Mouse (Mus musculus) kidney, adult 8-10 months (tissue): ENCODE measurements at regions not wholly inside any gene's neighbourhood (a gene's known extent, or its start where the extent isn't known, plus 50 kb on each side); places are given as distances from the start of the nearest gene placed in this dataset.
"Not testable (repeated sequence)": the region's sequence is repeated elsewhere in the genome, so short reads cannot be mapped to it uniquely, and the experiment has no call there.

ENCODE experiments used
- DNase-seq, 2 experiments: peaks; one replicate each; pipeline ENCODE4 v3.0.0; 2022

DNA sequence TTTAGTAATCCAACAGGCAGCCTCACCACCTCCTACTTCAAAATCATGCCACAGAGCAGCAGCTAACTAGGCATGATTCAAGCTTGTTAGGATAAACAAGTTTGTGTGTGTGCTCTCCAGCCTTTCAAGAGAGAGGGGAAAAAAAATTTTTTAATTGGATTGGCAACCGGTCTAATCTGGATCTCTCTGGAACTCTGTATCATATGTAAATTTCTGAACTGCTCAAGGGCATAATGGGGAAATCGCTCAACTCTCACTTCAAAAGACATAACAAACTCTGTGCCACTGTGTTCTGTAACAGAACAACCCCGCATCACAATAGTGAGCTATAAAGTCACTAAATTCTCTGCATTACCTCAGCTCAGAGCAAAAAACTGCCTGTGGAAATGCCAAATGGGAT lies 147.9 kb upstream of the Krtap11-1 start:
- DNase-seq: peak in 1 of 2 experiments; percentile 17

DNA sequence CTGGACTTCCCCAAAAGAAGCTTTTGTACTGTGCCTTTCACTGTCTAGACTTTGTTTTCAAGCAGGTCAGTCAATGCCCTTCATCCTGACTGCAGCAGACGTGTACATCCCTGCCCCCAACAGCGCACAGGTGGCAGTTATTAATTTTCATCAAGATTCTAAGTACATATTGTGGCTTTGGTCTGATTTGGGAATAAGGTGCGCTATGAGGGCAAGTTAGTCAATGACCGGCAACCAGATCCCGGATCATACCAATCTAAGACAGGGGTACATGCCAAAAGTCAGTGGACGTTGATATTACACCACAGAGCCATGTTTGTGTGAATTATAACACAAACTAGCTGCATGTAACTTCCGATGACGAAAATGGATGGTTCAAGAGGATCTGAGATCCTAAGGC lies 144.7 kb upstream of the Krtap11-1 start:
- not testable (repeated sequence) for DNase-seq

DNA sequence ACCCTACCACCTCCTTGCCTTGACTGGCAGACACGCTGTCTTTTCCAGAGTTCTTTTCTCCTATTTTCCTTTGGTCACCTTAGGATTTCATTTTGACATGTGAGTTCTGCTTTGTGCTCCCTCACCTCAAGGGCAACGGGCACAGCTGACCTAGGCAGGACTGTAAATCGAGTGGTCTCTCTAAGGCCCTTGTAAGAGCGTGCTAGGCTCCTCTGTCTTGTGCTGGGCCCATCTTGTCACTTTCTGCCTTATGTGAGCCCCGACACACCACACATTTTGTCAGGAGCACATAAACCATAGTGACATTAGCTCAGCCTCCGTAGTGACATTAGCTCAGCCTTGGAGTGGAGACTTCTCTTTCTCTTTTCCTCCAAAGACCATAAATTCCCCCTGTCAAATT lies 133.3 kb upstream of the Krtap11-1 start:
- no peak for DNase-seq

DNA sequence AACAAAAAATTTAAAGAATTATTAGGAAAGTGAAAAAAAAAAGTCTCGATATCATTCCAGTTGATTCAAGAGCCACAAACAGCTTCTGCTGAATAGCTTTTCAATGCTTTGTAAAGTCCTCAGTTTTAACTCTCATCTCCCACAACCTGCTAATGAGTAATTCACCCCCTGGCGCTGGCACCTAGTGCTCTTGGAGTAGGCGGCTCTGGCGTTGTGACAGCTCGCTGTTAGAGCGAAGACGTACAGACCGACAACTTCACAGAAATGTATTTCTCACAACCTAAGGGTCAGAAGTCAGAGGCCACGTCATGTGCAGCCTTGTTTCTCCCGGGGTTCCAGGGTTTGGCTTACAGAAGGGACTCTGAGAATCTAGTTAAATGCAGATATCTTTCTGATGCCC lies 132.2 kb upstream of the Krtap11-1 start:
- DNase-seq: no peak

DNA sequence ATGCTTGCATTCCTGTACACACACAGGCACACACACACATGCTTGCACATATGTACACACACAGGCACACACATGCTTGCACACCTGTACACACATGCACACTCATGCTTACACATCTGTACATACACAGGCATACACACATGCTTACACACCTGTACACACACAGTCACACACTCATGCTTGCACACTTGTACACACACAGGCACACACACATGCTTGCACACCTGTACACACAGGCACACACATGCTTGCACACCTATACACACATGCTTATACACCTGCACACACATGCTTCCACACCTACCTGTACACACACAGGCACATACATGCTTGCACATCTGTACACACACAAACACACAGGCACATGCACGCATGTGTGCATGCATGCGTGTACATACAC lies 131.4 kb upstream of the Krtap11-1 start:
- no peak for DNase-seq

DNA sequence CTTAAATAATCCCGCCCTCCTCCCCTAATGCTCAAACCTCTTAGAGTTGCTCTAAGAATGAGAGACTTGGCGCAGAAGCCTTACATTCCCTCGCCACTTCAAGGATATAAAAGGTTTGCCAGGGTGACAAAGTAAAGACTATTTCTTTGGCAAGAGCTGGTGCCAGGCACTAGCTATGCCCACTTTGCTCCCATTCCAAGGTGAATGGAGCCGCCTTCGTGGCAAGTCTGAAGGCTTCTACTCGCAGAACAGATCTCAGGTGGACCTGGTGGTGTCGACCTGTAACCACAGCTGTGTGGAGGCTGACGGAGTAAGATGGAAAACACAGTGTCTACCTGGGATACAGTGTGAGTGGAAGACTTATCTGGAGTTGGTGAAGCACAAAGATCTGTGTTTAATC lies 130.8 kb upstream of the Krtap11-1 start:
- no peak for DNase-seq

DNA sequence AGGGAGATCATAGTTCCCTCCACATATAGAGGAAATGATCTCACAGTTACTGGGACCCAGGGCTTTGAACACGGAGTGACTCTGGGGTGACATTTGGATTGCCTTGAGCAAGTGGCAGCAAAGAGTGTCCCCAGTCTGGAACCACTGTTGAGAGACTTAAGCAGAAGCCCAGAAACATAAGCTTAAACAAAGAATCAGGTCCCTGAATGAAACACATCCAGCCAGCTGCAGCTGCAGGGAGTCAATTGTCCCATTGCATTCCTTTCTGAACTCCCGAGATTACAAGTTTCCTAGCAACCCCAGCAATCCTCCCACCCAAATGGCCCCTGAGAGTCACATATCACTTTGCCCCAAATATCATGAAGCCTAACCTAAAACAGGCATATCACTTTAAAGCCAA lies 128.7 kb upstream of the Krtap11-1 start:
- DNase-seq: no peak

DNA sequence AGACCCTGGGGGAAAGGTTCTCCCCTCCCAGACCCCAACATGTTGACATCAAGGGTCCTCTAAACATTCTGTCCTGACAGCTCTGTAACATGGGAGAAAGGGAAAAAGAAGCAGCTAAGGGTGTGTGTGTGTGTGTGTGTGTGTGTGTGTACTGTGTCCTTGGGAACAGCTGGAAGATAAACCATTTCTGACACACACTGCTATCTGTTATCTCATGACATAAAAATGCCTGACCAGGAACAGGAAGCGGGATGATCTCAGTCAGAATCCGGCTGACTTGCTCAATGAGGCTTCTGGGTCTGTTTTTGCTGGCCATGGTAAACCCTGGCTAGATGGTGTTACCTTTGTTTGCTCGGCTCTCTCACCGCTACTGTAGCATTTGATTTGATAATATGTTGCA lies 124.8 kb upstream of the Krtap11-1 start:
- DNase-seq: peak; percentile 6 to 17

DNA sequence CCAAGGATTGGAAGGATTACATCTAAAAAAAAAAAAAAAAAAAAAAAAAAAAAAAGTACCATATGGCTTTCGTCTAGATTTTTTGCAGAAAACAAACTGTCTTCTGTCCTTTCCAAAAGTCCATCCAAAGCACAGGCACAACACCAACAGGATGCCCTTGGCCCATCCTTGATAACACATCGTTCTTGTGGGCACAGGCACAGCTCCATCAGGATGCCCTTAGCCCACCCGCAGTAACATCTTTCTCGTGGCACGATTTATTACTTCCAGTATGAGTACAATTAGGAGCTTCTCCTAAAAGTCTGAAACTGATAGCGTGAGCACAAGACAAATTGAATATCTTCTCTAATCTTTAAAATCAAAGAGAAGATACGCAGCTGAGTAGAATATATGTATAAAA lies 124.4 kb upstream of the Krtap11-1 start:
- DNase-seq: no peak

DNA sequence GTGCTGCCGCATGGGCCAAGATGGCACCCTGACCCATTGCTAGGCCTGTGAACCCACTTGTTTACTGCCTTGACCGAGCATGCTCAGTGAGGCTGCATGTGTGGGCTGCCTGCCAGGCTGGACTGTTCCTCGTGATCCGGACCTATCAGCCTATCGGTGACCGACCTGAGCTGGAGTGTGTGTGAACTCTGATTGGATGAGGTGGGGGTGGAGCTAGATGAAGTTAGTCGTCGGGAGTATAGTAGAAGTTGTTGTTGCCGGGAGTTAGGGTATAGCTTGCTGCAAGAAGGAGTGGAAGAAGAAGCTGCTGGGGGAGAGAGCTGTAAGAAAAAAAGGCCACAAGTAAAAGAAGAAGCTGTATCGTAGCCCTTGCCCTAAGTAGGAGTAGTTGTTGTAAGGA lies 122.3 kb upstream of the Krtap11-1 start:
- no peak for DNase-seq

DNA sequence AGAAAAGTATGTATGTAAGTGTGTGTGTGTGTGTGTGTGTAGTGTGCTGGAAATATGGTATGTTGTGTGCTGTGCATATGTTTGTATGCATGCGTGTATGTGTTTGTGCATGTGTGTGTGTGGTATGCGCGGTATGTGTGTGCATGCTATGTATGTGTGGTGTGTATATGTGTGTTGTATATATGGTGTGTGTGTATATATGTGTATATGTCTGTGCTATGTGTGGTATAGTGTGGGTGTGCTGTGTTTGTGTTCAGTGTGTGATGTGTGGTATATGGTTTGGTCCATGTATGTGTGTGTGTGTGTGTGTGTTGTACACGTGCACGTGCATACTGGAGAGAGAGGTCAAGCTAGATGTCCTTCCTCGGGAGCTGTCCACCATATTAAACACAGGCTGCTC lies 108.5 kb upstream of the Krtap11-1 start:
- DNase-seq: no peak

DNA sequence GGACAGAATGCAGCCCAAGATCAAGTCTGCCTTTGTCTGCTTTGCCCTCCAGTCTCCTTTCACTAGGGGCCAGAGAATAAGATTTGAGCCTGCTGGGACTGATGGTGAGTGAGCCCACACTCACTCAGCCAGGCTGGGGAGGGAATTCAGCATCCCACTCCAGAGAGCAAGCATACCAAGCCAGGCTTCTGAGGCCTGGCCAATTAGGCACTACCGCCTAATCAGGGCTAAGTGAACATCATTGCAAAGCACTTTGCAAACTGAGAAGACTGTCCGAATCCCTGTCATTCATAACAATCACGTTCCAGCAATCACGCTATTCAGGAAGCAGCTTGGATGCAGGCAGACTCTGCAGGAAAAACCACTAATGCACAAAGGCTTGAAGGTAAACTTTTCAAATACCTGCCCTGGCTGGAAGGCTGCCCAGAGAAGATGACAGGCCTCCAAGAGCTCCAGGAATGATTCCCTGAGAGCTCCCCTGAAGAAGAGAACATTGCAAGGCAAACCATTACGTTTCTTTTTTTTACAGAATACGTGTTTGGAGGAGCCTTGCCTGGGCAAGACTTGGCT lies 107.5 kb upstream of the Krtap11-1 start:
- DNase-seq: no peak

DNA sequence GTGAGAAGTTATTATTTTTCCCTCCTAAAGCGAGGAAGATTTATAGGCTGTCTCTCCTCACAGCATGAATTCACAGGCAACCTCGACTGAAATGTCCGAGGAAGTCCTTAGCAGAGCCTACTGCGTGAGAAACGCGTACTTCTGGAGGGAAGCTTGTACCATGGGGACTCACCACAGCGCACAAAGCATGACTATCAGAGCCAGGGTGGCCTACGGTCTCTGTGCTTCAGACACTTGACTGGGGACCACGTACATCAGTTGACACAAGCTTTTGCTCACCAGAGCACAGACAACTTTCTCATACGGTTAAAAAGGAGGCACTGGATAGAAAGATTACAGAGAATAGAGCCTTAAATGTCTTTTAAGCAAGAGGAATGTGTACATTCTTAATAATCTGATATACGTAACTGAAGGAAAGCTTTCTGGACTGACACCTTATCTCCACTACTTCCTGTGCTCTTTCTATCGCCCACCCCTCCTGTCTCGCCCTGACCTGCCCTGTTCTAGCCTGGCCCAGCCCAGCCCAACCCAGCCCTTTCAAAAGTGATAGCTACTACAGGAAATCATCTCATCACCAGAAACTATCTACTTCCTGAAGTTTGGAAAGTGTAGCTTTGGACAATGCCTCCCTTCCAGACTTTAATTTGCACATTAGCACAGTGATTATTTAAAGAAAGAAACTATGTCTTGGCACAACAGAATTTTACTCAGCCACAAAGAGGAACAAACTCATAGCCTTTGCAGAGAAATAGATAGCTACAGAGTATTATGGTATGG lies 104.2 kb upstream of the Krtap11-1 start:
- DNase-seq: no peak

DNA sequence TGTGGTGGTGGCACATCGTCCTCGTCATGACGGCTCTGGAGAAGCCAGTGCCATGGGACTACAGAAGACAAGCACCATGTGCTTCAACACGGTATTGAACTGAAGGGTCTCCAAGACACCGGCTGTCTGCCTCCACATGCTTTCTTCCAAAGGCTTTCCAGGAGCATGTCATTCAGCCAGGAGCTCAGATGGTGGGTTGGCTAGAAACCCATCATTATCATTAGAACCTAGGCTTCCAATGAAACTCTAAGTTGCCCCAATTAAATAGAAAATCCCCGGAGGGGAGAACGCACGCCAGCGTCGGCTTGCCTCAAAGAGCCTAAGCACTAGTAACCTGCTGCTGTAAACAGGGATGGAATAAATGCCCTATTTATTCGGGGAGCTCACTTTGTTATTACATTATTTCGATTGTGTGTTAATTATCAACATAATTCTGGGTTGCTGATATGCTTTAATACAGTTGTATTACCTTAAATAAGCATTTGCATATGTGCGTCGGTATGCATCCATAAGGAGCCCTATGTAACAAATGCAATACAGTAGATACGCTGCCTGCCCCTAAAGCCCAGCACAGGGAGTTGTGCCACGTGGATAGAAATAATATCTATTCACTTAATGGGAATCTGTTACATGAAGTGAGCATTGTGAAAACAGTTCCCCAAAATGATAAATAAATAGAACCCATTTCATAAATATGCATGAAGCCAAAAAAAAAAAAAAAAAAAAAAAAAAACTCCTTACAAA lies 103.3 kb upstream of the Krtap11-1 start:
- no peak for DNase-seq

DNA sequence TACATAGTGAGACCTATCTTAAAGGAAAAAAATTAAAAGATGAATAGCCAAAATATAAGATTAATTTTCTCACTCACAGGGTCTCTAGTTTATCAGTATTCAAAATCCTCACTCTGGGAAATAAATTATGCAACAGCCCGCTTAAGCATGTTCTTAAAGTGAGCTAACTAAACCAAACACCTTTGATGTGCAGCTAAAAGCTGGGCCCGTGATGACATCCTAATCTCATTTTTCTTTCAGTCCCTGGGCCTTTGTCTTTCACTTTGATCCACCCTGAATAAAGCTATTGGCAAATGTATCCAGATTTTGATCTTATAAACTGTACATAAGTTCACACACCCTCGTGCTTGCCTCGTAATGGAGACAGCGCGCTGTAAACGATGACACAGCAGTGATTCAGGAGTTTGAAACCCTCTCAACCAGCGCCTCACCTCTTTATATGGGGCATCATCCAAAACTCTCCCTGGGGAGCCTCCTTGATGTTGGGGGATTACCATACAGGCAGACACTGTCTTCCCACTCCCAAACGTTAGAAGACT lies 100.3 kb upstream of the Krtap11-1 start:
- no peak for DNase-seq

DNA sequence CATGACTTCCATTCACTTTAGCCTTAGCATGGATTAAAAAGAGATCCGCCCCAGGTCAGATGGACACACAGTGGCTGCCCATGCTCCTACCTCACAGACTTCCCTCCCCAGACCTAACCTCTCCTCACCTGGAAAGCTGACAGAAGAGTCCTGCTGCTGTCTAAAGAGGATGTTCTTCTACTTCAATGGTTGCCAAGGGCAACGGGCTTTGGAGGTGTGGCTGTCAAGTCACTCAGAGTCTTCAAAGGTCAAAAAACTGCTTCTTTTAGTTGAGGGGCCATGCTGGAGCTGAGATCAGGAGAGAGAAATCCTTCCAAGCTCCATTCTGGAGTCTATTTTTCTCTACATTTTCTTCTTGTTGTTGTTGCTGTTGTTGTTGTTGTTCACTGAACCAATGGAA lies 89.1 kb upstream of the Krtap11-1 start:
- DNase-seq: no peak

DNA sequence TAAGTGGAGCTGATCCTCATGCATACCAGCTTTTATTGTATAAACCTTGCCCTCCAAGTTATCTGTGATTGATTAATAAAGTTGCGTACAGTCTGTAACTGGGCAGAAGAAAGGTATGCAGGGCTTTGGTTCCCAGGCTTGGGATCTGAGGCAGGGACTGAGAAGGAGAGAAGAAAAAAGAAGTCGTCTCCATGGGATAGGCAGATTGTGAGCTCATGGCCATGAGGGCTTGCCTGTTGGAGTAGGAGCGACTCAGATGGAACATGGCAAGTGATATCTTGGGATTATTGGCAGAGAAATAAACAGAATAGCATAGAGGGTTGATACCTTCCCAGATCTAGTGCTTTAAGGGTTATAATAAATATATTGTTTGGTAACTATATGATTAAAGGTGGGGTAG lies 85.1 kb upstream of the Krtap11-1 start:
- DNase-seq: no peak

DNA sequence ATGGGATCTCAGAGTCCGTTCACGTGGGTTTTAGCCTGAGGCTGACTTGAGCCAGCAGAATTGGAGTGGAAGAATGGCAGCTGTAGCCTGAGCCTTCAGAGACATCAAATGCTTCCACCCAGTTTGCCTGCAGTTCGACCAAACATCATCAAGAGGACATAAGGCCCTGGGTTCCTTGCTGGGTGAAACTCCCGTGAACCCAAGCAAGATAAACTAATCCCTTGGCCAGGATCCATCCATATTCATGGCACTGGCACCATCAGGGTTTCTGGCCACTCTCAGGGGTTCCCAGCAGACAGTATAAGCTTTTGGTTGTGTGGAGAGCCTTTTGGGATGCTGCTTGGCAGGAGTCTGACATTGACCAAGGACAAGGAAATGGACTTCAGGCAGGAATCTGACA lies 77.7 kb upstream of the Krtap11-1 start:
- no peak for DNase-seq

DNA sequence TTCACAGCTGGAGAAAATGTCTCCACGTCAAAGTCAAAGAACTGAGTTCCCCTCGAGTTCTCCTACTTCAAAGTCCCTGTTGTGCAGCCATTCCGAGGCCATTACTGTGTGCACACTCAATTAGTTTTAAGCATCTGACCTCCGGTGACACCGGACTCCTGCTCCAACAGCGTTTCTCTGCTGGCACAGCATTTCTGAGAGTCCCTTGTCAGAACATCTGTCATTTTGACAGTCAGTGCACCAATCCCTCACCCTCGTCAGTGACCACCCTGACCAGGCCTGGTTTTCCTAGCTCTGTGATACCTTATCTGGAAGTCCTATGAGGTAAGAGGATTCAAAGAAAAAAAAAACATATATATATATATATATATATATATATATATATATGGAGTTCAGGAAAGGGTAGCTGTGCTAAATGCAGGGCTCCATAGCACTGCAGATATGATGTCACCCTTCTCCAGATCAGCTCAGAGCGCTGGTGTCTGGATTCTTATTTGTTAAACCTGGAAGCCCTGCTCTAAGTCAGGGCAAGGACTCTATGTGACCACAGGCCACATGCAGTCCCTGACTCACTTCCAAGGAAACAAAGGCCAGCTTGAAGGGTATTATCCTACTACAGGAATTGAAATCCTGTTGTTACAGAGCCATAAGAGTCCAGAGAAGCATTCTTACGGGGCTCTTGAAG lies 63.1 kb upstream of the Krtap11-1 start:
- DNase-seq: peak in 1 of 2 experiments; percentile 5

DNA sequence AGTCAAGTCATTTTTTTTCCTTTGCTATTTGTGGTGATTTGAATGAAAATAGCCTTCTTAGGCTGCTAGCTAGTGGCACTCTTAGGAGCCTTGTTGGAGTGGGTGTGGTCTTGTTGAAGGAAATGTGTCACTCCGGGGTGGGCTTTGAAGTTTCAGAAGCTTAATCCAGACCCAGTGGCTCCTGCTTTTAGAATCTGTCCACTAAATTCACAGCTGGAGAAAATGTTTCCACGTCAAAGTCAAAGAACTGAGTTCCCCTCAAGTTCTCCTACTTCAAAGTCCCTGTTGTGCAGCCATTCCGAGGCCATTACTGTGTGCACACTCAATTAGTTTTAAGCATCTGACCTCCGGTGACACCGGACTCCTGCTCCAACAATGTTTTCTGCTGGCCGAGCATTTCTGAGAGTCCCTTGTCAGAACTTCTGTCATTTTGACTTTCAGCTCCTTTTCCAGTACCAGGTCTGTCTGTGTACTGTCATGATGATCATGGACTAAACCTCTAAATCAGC lies 61.2 kb upstream of the Krtap11-1 start:
- no peak for DNase-seq

DNA sequence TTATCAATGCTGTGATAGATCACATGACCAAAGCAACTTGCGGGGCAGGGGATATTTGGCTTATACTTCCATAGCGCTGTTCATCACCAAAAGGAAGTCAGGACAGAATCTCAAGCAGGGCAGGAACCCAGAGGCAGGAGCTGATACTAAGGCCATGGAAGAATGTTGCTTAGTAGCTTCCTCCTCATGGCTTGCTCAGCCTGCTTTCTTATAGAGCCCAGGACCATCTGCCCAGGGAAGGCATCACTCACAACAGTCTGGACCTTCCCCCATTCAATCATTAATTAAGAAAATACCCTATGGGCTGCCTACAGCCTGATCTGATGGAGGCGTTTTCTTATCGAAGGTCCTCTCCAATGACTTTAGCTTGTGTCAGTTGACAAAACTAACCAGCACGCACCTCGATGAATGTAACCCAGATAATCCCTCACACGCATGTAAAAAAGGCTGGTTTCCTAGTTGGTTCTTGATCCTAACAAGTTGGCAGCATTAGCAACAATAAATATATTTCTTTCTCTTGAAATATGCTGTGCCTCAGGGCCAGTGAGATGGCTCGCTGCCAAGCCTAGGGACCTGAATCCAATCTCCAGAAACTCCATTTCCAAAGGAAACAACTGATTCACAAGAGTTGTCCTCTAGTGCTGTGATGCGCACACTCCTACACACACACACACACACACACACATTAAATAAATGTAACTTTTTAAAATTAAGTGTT lies 60.6 kb upstream of the Krtap11-1 start:
- DNase-seq: no peak

DNA sequence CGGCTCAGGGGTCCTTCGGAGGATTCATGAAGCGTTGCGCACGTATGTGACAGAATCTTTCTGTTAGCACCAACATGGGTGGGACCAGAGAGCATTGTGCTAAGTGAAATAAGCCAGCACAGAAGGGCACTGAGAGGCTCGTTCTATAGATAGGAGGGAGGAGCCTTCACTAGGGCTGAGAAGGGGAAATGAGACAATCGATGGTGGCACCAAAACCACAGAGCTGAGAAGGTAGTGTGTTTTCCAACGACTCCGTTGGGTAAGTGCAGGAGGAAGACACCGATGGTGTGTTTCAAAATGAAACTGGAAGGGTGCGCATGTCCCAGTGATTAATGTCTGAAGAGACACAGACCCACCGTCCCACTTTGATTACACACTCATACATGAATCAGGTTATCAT lies 54.7 kb upstream of the Krtap11-1 start:
- DNase-seq: no peak
